Mouse (Mus musculus) stomach, embryonic 15.5 days (tissue): Measurements from ENCODE around the gene Sebox. TPM values are rescaled to one million over a fixed set of nuclear protein-coding genes. Genes with fewer than 3 reads are reported as not detected.

ENCODE experiments used
- ATAC-seq: fragments of 200-750 bp; cut with Nextera tagmentation; 2 replicates; pipeline ENCODE4 v1.8.0; 2017; ENCODE audit warnings: low read depth, moderate number of reproducible peaks, moderate TSS enrichment; ENCODE audit not compliant: insufficient read depth, low FRiP score
- H3K27ac ChIP-seq: fragments of 300-500 bp; sonication (generic); 2 replicates; pipeline ENCODE4 v1.5.1; 2015; ENCODE audit warnings: mild to moderate bottlenecking, inconsistent platforms
- H3K27me3 ChIP-seq: fragments of 300-500 bp; sonication (generic); replicated peaks from 2 replicates; pipeline ENCODE4 v1.6.1; 2015; ENCODE audit warnings: inconsistent platforms
- H3K36me3 ChIP-seq: fragments of 300-500 bp; sonication (generic); 2 replicates; pipeline ENCODE4 v1.6.1; 2015; ENCODE audit warnings: inconsistent platforms
- H3K4me1 ChIP-seq: fragments of 300-500 bp; sonication (generic); 2 replicates; pipeline ENCODE4 v1.6.1; 2015; ENCODE audit warnings: inconsistent platforms
- H3K4me2 ChIP-seq: fragments of 300-500 bp; sonication (generic); 2 replicates; pipeline ENCODE4 v1.6.1; 2015; ENCODE audit warnings: mild to moderate bottlenecking, inconsistent platforms
- H3K4me3 ChIP-seq: fragments of 300-500 bp; sonication (generic); replicated peaks from 2 replicates; pipeline ENCODE4 v1.5.1; 2015; ENCODE audit warnings: inconsistent platforms
- H3K9ac ChIP-seq: fragments of 300-500 bp; sonication (generic); 2 replicates; pipeline ENCODE4 v1.6.1; 2015; ENCODE audit warnings: inconsistent platforms
- H3K9me3 ChIP-seq: fragments of 300-500 bp; sonication (generic); 2 replicates; pipeline ENCODE4 v1.6.1; 2016; ENCODE audit warnings: inconsistent platforms
- WGBS: fragments of 180-500 bp; shearing (Covaris S2); methylation state at CpG from one replicate; pipeline ENCODE4 v1.1.7; 2015; 5-methylcytosine and 5-hydroxymethylcytosine counted together
- polyA plus RNA-seq: library from polyadenylated mRNA; unstranded; fragments of >200 nt; fragmentation: Nextera tagmentation; extraction: Ambion mirVana; gene quantifications from 2 replicates; pipeline ENCODE4 v1.2.1, GENCODE M21; 2015

Gene Sebox
- not detected in 2 replicates for polyA plus RNA-seq

- no peak for ATAC-seq
- Histone ChIP-seq H3K27ac (no peak within 1 kb of the TSS), H3K36me3 (peaks cover 4% of the 10 kb centered on the region; the same call in 1 of the 2 replicates), H3K9ac (no peak within 1 kb of the TSS), H3K9me3 (no peaks in the 10 kb centered on the region), H3K4me3 (no peak within 1 kb of the TSS), H3K4me2 (no peak within 1 kb of the TSS), H3K4me1 (0 out of 2 replicates have a peak, but pooled peaks cover 3% of the 10 kb centered on the region), H3K27me3 (peaks cover 13% of the 10 kb centered on the region; the same call in 1 of the 2 replicates)
- 69% methylated on average over 7 of the region's 7 CpGs for WGBS
Observed at GRCm38 (mm10) chr11:78502909-78503650, at the start of gene Sebox. Gene Sebox (plus strand): TSS chr11:78503447.

DNA sequence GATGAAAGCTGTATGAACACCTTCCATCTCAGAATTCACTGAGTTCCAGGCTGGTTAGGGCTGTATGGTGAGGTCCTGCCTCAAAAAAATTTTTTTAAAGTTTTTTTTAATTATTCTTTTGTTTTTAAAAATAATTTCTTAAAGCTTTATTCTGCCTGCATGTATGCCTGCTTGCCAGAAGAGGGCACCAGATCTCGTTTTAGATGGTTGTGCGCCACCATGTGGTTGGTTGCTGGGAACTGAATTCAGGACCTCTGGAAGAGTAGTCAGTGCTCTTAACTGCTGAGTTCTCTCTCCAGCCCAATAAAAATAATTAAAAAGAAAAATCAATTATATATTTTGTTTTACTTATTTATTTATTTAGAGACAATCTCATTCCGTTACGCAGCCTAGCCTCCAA, 49.6 kb upstream of the Sebox start:
- Histone ChIP-seq H3K4me1 (no peaks in the 10 kb centered on the region), H3K9me3 (no peaks in the 10 kb centered on the region), H3K4me3 (no peak overlapping the region), H3K27ac (no peak overlapping the region), H3K4me2 (no peak overlapping the region), H3K9ac (no peak overlapping the region), H3K36me3 (no peaks in the 10 kb centered on the region), H3K27me3 (no peaks in the 10 kb centered on the region)
- no peak for ATAC-seq
- whole genome bisulfite sequencing = 15% methylated on average over 4 of the region's 4 CpGs

DNA sequence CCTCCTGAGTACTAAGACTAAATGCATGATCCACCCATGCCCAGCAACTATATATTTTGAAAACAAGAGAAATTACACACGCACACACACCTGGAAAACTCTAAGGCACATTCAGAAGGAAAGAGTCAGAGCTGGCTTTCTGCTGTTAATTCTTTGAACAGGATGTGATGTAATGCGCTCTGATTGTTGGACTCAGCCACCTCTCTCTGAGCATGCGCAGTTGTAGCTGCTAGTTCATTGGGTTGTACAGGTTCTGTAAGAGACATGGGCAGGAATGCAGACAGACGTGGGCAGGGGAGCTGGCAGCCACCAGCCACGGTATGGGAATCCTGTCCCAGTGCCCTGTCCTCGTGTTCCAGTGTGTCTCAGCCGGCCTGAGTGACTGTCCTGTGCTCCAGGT, 49.0 kb upstream of the Sebox start:
- no peaks in the 10 kb centered on the region for H3K27me3 ChIP-seq
- no peak overlapping the region for H3K9ac ChIP-seq
- WGBS = 70% methylated on average over 7 of the region's 7 CpGs
- H3K27ac ChIP-seq = no peak overlapping the region
- H3K4me1 ChIP-seq = no peaks in the 10 kb centered on the region
- no peak for ATAC-seq
- no peak overlapping the region for H3K4me2 ChIP-seq
- H3K9me3 ChIP-seq = no peaks in the 10 kb centered on the region
- H3K36me3 ChIP-seq = no peaks in the 10 kb centered on the region
- H3K4me3 ChIP-seq = no peak overlapping the region

DNA sequence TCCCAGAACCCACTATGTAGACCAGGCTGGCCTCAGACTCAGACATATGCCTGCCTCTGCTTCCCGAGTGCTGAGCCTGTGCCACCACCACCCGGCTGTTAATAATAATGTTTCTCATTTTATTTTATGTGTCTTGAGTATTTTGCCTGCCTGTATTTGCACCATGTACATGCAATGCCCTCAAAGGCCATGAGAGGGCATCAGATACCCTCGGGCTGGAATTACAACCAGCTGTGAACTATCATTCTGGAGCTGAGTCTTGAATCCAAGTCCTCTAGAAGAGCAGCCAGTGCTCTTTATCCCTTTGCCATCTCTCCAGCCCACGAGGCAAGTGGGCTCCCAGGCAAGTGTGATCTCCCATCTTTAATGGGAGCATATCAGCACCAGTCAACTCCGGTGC, 47.9 kb upstream of the Sebox start:
- no peak for ATAC-seq
- Histone ChIP-seq H3K9ac (no peak overlapping the region), H3K27me3 (no peaks in the 10 kb centered on the region), H3K4me2 (no peak overlapping the region), H3K9me3 (no peaks in the 10 kb centered on the region), H3K27ac (no peak overlapping the region), H3K4me3 (no peak overlapping the region), H3K36me3 (no peaks in the 10 kb centered on the region), H3K4me1 (no peaks in the 10 kb centered on the region)
- WGBS = 33% methylated on average over 5 of the region's 5 CpGs

DNA sequence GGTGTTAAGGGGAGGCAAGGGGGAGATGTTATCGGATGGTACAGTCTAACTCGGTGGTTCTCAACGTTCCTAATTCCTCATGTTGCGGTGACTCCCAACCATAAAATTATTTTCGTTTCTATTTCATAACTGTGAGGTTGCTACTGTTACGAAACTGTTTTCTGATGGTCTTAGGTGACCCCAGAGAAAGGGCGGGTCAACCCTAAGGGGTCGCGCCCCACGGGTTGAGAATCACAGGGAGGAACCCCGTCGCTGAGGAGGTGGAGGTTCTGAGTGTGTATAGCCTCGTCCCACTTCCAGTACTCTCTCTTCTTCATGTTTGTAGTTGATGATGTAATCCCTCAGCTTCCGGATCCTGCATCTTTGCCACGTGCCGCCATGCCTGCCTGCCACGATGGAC, 44.5 kb upstream of the Sebox start:
- no peak for ATAC-seq
- Histone ChIP-seq H3K4me3 (no peak overlapping the region), H3K9ac (no peak overlapping the region), H3K27ac (no peak overlapping the region), H3K36me3 (no peaks in the 10 kb centered on the region), H3K4me1 (no peaks in the 10 kb centered on the region), H3K4me2 (no peak overlapping the region), H3K9me3 (no peaks in the 10 kb centered on the region), H3K27me3 (no peaks in the 10 kb centered on the region)
- WGBS = 78% methylated on average over 17 of the region's 17 CpGs

DNA sequence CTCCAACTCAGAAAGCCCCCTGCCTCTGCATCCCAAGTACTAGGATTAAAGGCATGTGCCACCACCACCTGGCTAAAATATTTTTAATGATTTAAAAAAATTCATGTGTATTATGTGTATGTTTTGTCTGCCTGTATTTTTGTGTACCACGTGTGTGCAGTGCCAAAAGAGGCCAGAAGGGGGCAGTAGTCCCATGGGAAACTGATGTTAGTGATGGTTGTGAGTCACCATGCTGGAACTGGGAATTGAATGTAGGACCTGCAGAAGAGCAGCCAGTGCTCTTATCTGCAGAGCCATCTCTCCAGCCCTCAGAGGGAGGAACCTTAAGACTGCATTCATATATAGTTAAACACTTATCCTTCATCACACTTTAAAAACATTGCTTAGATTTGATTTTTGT, 41.4 kb upstream of the Sebox start:
- Histone ChIP-seq H3K9me3 (no peaks in the 10 kb centered on the region), H3K27ac (no peak overlapping the region), H3K27me3 (no peaks in the 10 kb centered on the region), H3K4me3 (no peak overlapping the region), H3K9ac (no peak overlapping the region), H3K4me2 (no peak overlapping the region), H3K36me3 (no peaks in the 10 kb centered on the region), H3K4me1 (peaks cover 4% of the 10 kb centered on the region)
- WGBS = 87% methylated on average over 1 of the region's 1 CpGs
- no peak for ATAC-seq

- Histone ChIP-seq H3K4me1 (peaks cover 4% of the 10 kb centered on the region), H3K27me3 (no peaks in the 10 kb centered on the region), H3K27ac (no peak overlapping the region), H3K9ac (no peak overlapping the region), H3K4me2 (no peak overlapping the region), H3K4me3 (no peak overlapping the region), H3K36me3 (no peaks in the 10 kb centered on the region), H3K9me3 (no peaks in the 10 kb centered on the region)
- 78% methylated on average over 5 of the region's 5 CpGs for WGBS
- ATAC-seq = no peak
Observed at GRCm38 (mm10) chr11:78462669-78463068, 40.6 kb upstream of the Sebox start.

- Histone ChIP-seq H3K4me3 (no peak overlapping the region), H3K27ac (no peak overlapping the region), H3K36me3 (no peaks in the 10 kb centered on the region), H3K4me1 (peaks cover 4% of the 10 kb centered on the region), H3K9ac (no peak overlapping the region), H3K27me3 (no peaks in the 10 kb centered on the region), H3K4me2 (no peak overlapping the region), H3K9me3 (no peaks in the 10 kb centered on the region)
- no peak for ATAC-seq
- WGBS = 49% methylated on average over 13 of the region's 13 CpGs
Observed at GRCm38 (mm10) chr11:78463286-78464036, 39.8 kb upstream of the Sebox start.

DNA sequence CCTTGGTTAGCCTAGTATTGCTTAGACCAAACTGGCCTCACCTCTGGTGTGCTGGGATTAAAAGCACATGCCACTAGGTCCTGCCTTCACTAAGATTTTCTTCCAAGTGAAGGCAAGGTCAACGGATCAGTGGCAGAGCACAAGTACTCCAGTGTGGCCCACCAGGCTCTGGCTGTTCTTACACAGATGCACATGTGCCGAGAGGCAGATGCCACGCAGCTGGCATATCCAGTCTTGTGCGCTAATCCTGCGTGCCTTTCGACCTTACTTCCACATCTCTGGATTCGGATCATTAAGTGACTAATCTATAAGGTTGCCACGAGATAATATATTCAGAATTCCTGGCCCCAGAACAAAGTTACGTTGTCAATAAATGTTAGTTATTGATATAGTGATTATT, 38.1 kb upstream of the Sebox start:
- Histone ChIP-seq H3K4me3 (peak overlapping the region; percentile 71), H3K4me2 (peak overlapping the region; percentile 88), H3K4me1 (peaks cover 4% of the 10 kb centered on the region), H3K27me3 (no peaks in the 10 kb centered on the region), H3K36me3 (0 out of 2 replicates have a peak, but pooled peaks cover 2% of the 10 kb centered on the region), H3K9ac (no peak overlapping the region), H3K27ac (0 out of 2 replicates have a peak overlapping the region, but pooled peaks have one; percentile 93), H3K9me3 (no peaks in the 10 kb centered on the region)
- 25% methylated on average over 9 of the region's 9 CpGs for WGBS
- ATAC-seq = no peak

DNA sequence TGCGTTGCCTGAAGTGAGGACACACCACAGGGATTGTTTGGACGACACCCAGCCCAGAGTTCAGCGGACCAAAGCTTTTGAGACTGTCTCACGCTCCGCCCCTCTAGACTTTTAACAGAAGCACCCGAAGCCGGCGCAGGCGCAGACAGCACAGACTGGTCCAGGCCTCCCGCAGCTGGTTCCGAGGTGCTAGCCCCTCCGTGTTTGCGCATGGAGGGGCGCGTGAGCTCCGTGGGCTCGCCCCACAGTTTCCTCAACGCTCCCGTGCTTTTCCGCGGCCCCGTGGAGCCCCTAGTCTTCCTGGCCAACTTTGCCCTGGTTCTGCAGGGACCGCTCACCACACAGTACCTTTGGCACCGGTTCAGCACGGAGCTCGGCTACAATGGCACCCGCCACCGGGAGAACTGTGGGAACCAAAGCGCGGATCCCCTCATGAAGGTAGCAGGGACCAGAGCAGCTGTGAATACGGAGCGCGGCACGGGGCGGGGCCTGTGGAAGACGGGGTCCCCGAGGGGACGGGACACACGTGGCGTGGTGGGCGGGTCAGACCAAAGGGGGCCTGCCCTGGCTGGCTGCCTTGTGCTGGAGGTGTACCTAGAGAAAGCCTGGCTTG, 37.6 kb upstream of the Sebox start, which contains the start of gene Slc46a1:
Gene Slc46a1 (plus strand): TSS at position 130 of the 613 bp plus-strand sequence.
- under 1% methylated on average over 41 of the region's 41 CpGs for WGBS
- H3K9ac ChIP-seq = peak within 1 kb of the TSS; percentile 67
- no peaks in the 10 kb centered on the region for H3K9me3 ChIP-seq
- peak within 1 kb of the TSS; percentile 71 for H3K4me3 ChIP-seq
- peak within 1 kb of the TSS; percentile 88 for H3K4me2 ChIP-seq
- H3K27me3 ChIP-seq = no peaks in the 10 kb centered on the region
- H3K27ac ChIP-seq = peak within 1 kb of the TSS; percentile 93
- peak; percentile 95 for ATAC-seq
- peaks cover 4% of the 10 kb centered on the region for H3K4me1 ChIP-seq
- H3K36me3 ChIP-seq = 0 out of 2 replicates have a peak, but pooled peaks cover 2% of the 10 kb centered on the region

DNA sequence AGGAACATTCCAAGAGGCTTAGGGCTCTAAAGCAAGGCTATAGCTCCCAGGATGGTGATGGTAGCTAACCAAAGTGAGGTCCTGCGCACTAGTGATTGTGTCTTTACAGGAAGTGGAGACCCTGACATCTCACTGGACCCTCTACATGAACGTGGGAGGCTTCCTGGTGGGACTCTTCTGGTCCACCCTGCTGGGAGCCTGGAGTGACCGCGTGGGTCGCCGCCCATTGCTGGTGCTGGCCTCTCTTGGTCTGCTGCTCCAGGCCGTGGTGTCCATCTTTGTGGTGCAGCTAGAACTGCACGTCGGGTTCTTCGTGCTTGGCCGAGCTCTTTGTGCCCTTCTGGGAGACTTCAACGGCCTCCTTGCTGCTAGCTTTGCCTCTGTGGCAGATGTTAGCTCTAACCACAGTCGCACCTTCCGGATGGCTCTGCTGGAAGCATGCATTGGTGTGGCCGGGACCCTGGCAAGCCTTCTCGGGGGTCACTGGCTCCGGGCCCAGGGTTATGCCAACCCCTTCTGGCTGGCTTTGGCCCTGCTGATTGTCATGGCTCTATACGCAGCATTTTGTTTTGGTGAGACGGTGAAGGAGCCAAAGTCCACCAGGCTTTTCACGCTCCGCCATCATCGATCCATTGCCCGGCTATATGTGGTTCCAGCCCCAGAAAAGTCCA, 36.9 kb upstream of the Sebox start:
- WGBS = 71% methylated on average over 23 of the region's 23 CpGs

More for the DNA sequence above, 36.9 kb upstream of the Sebox start:
- ATAC-seq = 0 out of 2 replicates have a peak, but pooled peaks have one; percentile 7
- H3K9ac ChIP-seq = peak overlapping the region; percentile 67; the same call in 1 of the 2 replicates
- no peaks in the 10 kb centered on the region for H3K27me3 ChIP-seq
- no peaks in the 10 kb centered on the region for H3K9me3 ChIP-seq
- H3K27ac ChIP-seq = peak overlapping the region; percentile 93
- peaks cover 4% of the 10 kb centered on the region for H3K4me1 ChIP-seq
- peak overlapping the region; percentile 88 for H3K4me2 ChIP-seq
- peak overlapping the region; percentile 71 for H3K4me3 ChIP-seq
- H3K36me3 ChIP-seq = 0 out of 2 replicates have a peak, but pooled peaks cover 2% of the 10 kb centered on the region
